Mouse (Mus musculus) liver, embryonic 15.5 days (tissue): ENCODE data around the gene Ccdc142. TPM values are rescaled to one million over a fixed set of nuclear protein-coding genes. Genes with fewer than 3 reads are reported as not detected.
A peak's percentile ranks its signal among the peaks of the same experiment; 100 is the strongest.

Experiments
- ATAC-seq: fragments of 200-750 bp; cut with Nextera tagmentation; 2 replicates; pipeline ENCODE4 v1.8.0; 2017; ENCODE audit warnings: moderate number of reproducible peaks, mild to moderate bottlenecking, moderate library complexity; ENCODE audit not compliant: insufficient read depth
- H3K27ac ChIP-seq: fragments of 300-500 bp; sonication (generic); replicated peaks from 2 replicates; pipeline ENCODE4 v1.5.1; 2015; ENCODE audit warnings: mild to moderate bottlenecking, inconsistent platforms
- H3K27me3 ChIP-seq: fragments of 300-500 bp; sonication (generic); 2 replicates; pipeline ENCODE4 v1.6.1; 2015; ENCODE audit warnings: mild to moderate bottlenecking, inconsistent platforms
- H3K36me3 ChIP-seq: fragments of 300-500 bp; sonication (generic); replicated peaks from 2 replicates; pipeline ENCODE4 v1.6.1; 2015; ENCODE audit warnings: moderate library complexity, mild to moderate bottlenecking, inconsistent platforms
- H3K4me1 ChIP-seq: fragments of 300-500 bp; sonication (generic); replicated peaks from 2 replicates; pipeline ENCODE4 v1.6.1; 2015; ENCODE audit warnings: inconsistent platforms
- H3K4me2 ChIP-seq: fragments of 300-500 bp; sonication (generic); 2 replicates; pipeline ENCODE4 v1.6.1; 2015; ENCODE audit warnings: moderate library complexity, mild to moderate bottlenecking, inconsistent platforms
- H3K4me3 ChIP-seq: fragments of 300-500 bp; sonication (generic); replicated peaks from 2 replicates; pipeline ENCODE4 v1.5.1; 2015; ENCODE audit warnings: mild to moderate bottlenecking, inconsistent platforms
- H3K9ac ChIP-seq: fragments of 300-500 bp; sonication (generic); 2 replicates; pipeline ENCODE4 v1.6.1; 2015; ENCODE audit warnings: moderate library complexity, mild to moderate bottlenecking, inconsistent platforms
- H3K9me3 ChIP-seq: fragments of 300-500 bp; sonication (generic); replicated peaks from 2 replicates; pipeline ENCODE4 v1.6.1; 2016; ENCODE audit warnings: inconsistent platforms
- WGBS: fragments of 180-500 bp; shearing (Covaris S2); methylation state at CpG from one replicate; pipeline ENCODE4 v1.1.7; 2015; ENCODE audit warnings: mixed read lengths; ENCODE audit not compliant: insufficient replicate concordance; 5-methylcytosine and 5-hydroxymethylcytosine counted together
- polyA plus RNA-seq: library from polyadenylated mRNA; unstranded; fragments of >200 nt; fragmentation: Nextera tagmentation; extraction: Ambion mirVana; gene quantifications from 2 replicates; pipeline ENCODE4 v1.2.1, GENCODE M21; 2015

Ccdc142 gene
- polyA plus RNA-seq, 1 experiment from 2014 or later, result 0.93 TPM

DNA sequence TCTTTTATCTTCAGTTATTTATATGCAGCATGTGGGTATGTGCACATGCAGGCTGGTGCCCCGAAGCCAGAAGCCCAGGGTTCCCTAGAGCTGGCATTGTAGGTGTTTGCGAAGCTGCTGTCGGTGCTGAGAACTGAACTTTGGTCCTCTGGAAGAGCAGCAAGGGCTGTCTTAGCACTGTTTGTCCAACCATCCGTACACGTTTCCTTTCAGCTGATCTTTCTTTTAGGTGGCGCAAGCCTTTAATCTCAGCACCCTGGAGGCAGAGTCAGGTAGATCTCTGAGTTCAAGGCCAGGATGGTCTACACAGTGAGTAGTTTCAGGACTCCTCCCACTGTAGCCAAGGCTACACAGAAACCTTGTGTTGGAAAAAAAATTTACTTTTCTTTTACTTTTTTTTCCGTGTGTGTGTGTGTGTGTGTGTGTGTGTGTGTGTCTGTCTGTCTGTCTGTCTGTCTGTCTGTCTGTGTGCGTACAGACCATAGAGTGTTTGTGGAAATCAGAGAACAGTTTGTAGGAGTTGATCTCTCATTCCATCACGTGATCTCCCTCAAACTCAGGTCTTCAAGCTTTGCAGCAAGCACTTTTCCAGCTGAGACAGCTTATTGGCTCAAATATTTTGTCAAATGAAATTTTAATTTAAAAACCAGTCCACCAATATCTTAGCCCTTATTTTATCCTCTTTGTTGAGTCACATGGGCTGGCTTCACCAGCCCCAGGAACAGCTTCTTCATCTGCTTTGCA lies 30.9 kb downstream of the Ccdc142 start:
- Histone ChIP-seq H3K9ac (no peak overlapping the region), H3K4me2 (peak overlapping the region; percentile 18; the same call in 1 of the 2 replicates), H3K27me3 (peaks cover 29% of the 10 kb centered on the region), H3K27ac (peak overlapping the region; percentile 68), H3K4me1 (peaks cover 34% of the 10 kb centered on the region), H3K4me3 (no peak overlapping the region), H3K9me3 (no peaks in the 10 kb centered on the region), H3K36me3 (no peaks in the 10 kb centered on the region)
- 67% methylated on average over 9 of the region's 9 CpGs for WGBS
- peak; percentile 26; the same call in 1 of the 2 replicates for ATAC-seq

DNA sequence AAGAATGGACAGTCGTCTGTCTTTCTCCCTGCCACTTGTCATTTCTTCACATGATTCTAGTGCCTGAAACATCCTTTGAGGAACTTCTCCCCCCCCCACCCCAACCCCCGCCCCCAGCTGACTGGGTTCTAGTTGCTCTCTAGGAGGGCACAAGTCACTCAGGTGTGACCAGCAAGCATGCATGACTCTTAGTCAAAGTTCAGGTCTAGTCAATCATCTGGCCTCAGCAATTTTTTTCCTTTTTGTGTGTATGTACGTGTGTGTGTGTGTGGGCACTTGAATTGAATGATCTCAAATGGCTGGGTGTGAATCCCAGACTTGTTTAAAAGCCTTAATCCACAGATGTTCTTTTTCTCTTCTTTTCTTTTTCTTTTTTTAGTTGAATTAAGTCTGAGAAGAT lies 32.8 kb downstream of the Ccdc142 start:
- peaks cover 48% of the 10 kb centered on the region for H3K27me3 ChIP-seq
- H3K27ac ChIP-seq, result no peak overlapping the region
- H3K4me1 ChIP-seq, result peaks cover 53% of the 10 kb centered on the region
- no peak for ATAC-seq
- no peaks in the 10 kb centered on the region for H3K9me3 ChIP-seq
- no peak overlapping the region for H3K9ac ChIP-seq
- 40% methylated on average over 3 of the region's 3 CpGs for WGBS
- no peaks in the 10 kb centered on the region for H3K36me3 ChIP-seq
- H3K4me3 ChIP-seq, result no peak overlapping the region
- no peak overlapping the region for H3K4me2 ChIP-seq

DNA sequence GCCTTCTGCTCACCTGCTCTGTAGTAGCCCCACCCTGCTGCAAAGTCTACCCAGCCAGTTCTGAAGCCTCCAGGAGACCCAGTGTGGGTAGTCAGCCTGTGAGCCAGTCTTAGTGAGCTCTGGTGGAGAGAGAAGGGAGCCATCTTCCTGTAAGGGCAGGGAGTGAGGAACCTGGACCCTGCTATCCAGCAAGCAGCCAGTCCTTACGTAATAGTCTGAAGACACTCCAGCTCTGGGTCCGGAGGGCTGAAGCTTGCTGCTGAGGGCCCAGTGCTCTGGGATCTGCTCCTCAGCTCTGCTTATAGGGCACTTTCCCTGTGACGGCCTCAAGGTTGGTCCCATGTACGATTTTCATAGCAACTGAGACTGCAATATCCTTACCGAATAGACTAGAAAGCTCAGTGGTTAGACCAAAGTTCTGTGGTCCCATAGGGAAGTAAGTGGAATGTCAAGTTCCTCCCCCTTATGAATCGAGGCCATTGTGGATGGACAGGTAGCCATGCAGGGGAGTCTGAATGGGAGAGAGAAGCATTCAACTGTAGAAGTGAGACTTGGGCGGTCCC lies 33.6 kb downstream of the Ccdc142 start, which contains the start of gene Rtkn:
Gene Rtkn (plus strand): TSS at position 513 of the 563 bp plus-strand sequence.
- Histone ChIP-seq H3K4me3 (peak within 1 kb of the TSS; percentile 55), H3K9ac (no peak within 1 kb of the TSS), H3K4me1 (peaks cover 55% of the 10 kb centered on the region), H3K9me3 (no peaks in the 10 kb centered on the region), H3K27ac (peak within 1 kb of the TSS; percentile 81), H3K36me3 (no peaks in the 10 kb centered on the region), H3K27me3 (peaks cover 56% of the 10 kb centered on the region), H3K4me2 (peak within 1 kb of the TSS; percentile 64)
- 57% methylated on average over 7 of the region's 7 CpGs for WGBS
- no peak for ATAC-seq

DNA sequence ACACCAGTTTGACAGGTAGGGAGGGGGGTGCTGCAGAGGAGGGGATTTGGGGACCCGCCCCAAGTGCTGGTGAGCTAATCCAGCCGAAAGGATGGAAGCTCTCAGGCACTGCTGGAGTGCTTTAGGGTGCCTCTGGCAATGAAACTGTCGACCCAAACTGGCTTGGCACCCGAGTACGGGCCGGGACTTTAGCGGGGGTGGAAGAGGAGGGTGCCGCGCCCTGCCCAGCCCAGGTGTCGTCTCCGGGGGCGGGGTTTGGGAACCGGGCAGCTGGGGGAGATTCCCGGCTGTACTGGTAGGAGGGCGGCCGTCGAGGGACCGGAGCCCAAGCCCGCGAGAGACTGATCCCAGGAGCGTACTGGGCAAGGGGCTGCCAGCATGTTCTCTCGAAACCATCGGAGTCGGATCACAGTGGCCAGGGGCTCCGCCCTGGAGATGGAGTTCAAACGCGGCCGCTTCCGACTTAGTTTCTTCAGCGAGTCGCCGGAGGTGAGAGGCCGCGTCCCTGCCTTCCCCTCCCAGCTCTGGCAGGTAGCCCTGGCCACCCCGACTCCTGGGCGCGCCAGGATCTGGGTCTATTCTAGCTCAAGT lies 34.3 kb downstream of the Ccdc142 start:
- Histone ChIP-seq H3K9me3 (no peaks in the 10 kb centered on the region), H3K36me3 (no peaks in the 10 kb centered on the region), H3K4me1 (peaks cover 54% of the 10 kb centered on the region), H3K4me3 (peak overlapping the region; percentile 55), H3K9ac (no peak overlapping the region), H3K27ac (peak overlapping the region; percentile 81; the same call in 1 of the 2 replicates), H3K4me2 (peak overlapping the region; percentile 64), H3K27me3 (peaks cover 60% of the 10 kb centered on the region)
- no peak for ATAC-seq
- WGBS, result 18% methylated on average over 37 of the region's 37 CpGs

DNA sequence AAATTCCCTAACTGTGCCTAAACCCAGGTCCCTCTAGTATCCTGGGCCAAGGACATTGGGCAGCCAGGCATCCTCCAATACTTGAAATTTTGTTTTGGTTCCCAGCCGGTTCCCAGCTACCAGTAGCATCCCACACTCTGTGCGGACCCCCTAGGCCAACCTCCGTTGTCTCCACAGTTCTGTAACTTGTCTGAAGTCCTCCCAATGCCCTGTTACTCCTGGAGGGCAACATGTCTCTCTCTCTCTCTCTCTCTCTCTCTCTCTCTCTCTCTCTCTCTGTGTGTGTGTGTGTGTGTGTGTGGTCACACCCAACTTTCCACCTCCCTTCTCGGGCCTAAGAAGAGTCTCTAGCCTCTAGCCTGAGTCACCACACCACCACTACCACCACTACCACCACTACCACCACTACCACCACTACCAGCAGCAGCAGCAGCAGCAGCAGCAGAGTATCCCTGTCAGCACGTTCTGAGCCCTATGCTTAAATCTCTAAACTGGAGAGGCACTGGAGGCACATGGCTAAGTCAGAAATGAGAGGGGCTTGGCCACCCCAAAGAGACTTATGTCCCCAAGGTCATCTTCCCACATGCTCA lies 35.0 kb downstream of the Ccdc142 start:
- Histone ChIP-seq H3K27ac (peak overlapping the region; percentile 81), H3K36me3 (no peaks in the 10 kb centered on the region), H3K9ac (peak overlapping the region; percentile 51; the same call in 1 of the 2 replicates), H3K4me1 (peaks cover 47% of the 10 kb centered on the region), H3K4me2 (peak overlapping the region; percentile 64), H3K27me3 (peaks cover 65% of the 10 kb centered on the region), H3K9me3 (no peaks in the 10 kb centered on the region), H3K4me3 (peak overlapping the region; percentile 55)
- WGBS, result 29% methylated on average over 5 of the region's 5 CpGs
- no peak for ATAC-seq

DNA sequence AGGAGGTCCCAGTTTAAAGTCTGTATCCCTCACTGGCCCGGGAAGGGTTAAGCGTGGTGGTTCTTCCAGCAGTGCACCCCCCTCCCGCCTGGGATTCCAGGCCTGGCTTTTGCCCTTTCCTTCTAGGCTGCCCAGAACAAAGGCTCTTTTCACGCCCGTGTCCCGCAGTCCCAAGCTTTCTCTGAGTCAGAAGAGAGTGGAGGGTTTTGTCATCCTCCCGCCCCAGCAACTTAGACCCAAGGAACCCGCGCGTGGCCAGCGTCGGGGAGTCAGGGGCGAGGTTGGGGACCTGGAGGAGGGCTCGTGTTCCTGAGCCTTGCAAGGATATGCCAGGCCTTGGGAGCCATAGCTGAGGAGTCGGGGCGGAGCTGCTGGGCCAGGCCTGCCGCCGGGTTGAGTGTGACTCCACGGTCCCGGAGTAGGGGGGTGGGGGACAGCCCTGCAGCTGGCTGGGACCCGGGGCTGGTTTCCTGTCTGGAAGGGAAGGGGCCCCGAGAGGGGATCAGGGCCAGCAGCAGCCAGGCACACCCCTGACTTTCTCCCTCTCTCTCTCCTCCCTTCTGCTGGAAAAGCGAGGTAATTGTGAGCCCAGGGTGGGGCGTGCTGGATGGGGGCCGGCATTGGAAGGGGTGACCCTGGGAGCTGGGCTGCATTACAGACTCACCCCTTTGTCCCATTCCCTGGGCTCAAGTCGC lies 35.6 kb downstream of the Ccdc142 start:
- H3K27me3 ChIP-seq, result peaks cover 71% of the 10 kb centered on the region
- H3K4me2 ChIP-seq, result peak overlapping the region; percentile 64
- H3K4me1 ChIP-seq, result peaks cover 50% of the 10 kb centered on the region
- peak; percentile 51 for ATAC-seq
- H3K9ac ChIP-seq, result peak overlapping the region; percentile 51
- 3% methylated on average over 26 of the region's 26 CpGs for WGBS
- H3K36me3 ChIP-seq, result no peaks in the 10 kb centered on the region
- peak overlapping the region; percentile 81 for H3K27ac ChIP-seq
- no peaks in the 10 kb centered on the region for H3K9me3 ChIP-seq
- H3K4me3 ChIP-seq, result peak overlapping the region; percentile 55

DNA sequence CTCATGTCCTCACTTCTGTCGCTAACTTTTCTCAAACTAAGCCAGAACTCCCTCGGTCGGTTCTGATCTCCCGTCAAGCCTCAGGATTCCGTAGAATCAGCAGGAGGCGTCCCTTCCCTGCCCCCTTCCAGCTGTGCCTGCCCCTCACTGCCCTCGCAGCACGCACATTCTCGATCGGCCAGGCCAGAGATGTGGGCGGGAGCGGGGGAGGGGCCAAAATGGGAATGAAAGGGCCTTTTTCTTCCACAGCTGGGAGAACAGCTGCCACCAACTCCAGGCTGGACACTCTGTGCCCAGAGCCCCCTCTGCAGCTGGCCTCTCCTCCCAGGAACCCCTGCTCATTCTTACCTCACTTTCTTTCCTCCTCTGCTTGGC lies 36.2 kb downstream of the Ccdc142 start:
- Histone ChIP-seq H3K27ac (peak overlapping the region; percentile 81), H3K9me3 (no peaks in the 10 kb centered on the region), H3K4me1 (peaks cover 55% of the 10 kb centered on the region), H3K4me3 (peak overlapping the region; percentile 55), H3K9ac (peak overlapping the region; percentile 51), H3K36me3 (no peaks in the 10 kb centered on the region), H3K4me2 (peak overlapping the region; percentile 64), H3K27me3 (peaks cover 77% of the 10 kb centered on the region)
- ATAC-seq, result peak; percentile 62
- under 1% methylated on average over 12 of the region's 12 CpGs for WGBS

DNA sequence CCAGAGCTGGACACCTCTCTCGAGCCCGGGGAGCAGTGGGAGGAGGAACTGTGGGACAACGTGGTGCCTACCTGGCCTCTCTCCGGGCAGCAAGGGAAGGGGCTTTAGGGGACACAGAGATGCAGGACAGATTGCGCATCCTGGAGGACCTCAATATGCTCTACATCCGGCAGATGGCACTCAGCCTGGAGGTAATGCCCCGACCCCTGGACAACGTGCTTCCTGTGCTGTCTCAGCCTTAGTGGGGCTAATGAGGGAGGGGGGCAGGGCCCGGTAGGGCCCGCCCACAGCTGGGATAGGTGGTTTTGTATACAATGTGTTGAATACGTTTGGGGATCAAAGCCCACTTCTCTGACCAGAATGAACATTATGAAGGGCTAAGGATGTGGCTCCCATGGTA lies 36.7 kb downstream of the Ccdc142 start:
- peak overlapping the region; percentile 55 for H3K4me3 ChIP-seq
- ATAC-seq, result peak; percentile 12; the same call in 1 of the 2 replicates
- H3K27ac ChIP-seq, result peak overlapping the region; percentile 81
- H3K4me2 ChIP-seq, result peak overlapping the region; percentile 64
- H3K27me3 ChIP-seq, result peaks cover 82% of the 10 kb centered on the region
- H3K9me3 ChIP-seq, result no peaks in the 10 kb centered on the region
- H3K36me3 ChIP-seq, result no peaks in the 10 kb centered on the region
- peaks cover 55% of the 10 kb centered on the region for H3K4me1 ChIP-seq
- no peak overlapping the region; the same call in 1 of the 2 replicates for H3K9ac ChIP-seq
- WGBS, result 6% methylated on average over 11 of the region's 11 CpGs

DNA sequence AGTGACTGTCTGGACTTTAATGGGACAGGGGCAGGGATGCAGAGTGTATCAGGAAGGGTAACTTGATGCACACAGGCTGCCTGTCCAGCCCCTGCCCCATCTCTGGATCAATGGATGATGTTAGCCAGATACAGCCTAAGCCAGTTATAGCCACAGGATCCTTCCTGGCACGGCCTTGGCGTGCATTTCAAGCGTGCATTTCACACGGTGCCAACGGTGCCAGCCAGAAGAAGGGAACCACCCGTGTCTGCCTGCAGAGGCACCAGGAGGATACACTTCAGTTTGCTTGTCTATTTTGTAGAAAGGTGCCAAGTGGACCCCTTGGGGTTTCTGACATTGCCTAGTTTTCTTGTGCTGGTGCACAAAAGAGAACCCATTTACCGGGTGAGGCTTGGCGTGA lies 38.6 kb downstream of the Ccdc142 start:
- Histone ChIP-seq H3K36me3 (no peaks in the 10 kb centered on the region), H3K9ac (no peak overlapping the region), H3K27me3 (peaks cover 77% of the 10 kb centered on the region), H3K4me1 (peaks cover 46% of the 10 kb centered on the region), H3K9me3 (no peaks in the 10 kb centered on the region), H3K4me2 (no peak overlapping the region), H3K4me3 (no peak overlapping the region), H3K27ac (no peak overlapping the region)
- WGBS, result 80% methylated on average over 8 of the region's 8 CpGs
- ATAC-seq, result no peak

DNA sequence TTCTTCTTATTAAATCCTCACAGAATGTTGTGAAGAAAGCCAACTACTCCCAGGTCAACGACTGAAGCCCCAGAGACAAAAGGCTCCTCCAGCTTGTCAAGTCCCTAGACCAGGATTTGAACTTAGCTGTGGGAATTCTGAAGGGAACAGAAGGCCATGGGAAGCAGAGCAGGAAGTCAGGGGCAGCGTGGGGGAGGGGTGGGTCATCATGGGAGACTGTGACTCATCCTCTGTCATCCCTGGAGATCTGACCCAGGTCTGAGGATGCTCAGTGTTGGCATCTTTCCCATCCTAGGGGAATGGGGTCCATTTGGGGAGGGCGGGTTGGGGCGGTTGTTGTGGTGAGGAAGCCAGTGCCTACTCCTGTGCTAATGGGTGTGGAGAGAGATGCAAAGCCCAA lies 40.2 kb downstream of the Ccdc142 start:
- ATAC-seq, result no peak
- Histone ChIP-seq H3K9me3 (no peaks in the 10 kb centered on the region), H3K4me1 (peaks cover 36% of the 10 kb centered on the region), H3K9ac (no peak overlapping the region), H3K4me2 (no peak overlapping the region), H3K4me3 (no peak overlapping the region), H3K27me3 (peaks cover 61% of the 10 kb centered on the region), H3K27ac (no peak overlapping the region), H3K36me3 (no peaks in the 10 kb centered on the region)
- WGBS, result 55% methylated on average over 4 of the region's 4 CpGs
